Mouse (Mus musculus): ENCODE data around the gene Vmn1r55.

DNA sequence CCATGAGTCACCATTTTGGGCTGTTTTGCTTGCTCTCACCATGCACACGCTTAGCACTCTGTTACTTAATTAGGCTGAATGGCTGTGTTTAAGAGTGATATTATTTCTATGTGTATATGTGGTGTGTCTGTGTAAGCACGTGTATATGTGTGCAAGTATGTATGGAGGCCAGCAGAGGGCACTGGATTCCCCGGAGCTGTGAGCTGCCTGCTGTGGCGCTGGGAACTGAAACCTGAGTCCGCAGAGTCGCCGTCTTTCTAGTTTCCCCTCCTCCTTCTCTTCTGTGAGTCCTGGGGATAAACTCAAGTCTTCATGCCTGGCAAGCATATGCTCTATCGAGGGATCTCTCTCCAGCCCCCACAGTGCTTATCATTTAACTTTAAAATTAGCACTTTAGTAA is 40.2 kb downstream of the Vmn1r55 start:
- TF ChIP-seq CTCF (IDR thresholded peaks at IDR 0.05; ENCODE audit: extremely low read depth, insufficient read length, insufficient replicate concordance, low read depth, low read length) (no peak), POLR2A (IDR thresholded peaks at IDR 0.05; ENCODE audit: low read depth, low read length) (no peak)

Data from small intestine, adult 2 months (tissue).